Mouse (Mus musculus): Measurements from ENCODE around the gene Itgb6. TPM values are rescaled to one million over a fixed set of nuclear protein-coding genes. Genes with fewer than 3 reads are reported as not detected.

Gene Itgb6
- polyA plus RNA-seq (2012; fragmentation: generic; extraction: Trizol), result under 1 TPM; 0.06 to 0.11 TPM

GRCm38 (mm10) chr2:60722514-60722913, at the start of gene Itgb6:
Gene Itgb6 (minus strand): TSS chr2:60722643.

GRCm38 (mm10) chr2:60552902-60553682, 169.4 kb downstream of the Itgb6 start, which contains the start of gene Pla2r1:
Gene Pla2r1 (minus strand): TSS chr2:60553308.

Other genes starting within 250 kb of the Itgb6 start
- gene Pla2r1, start 169.3 kb downstream of the Itgb6 start, polyA plus RNA-seq (2012; fragmentation: generic; extraction: Trizol), result not detected
- gene Rbms1, start 240.5 kb upstream of the Itgb6 start, polyA plus RNA-seq (2012; fragmentation: generic; extraction: Trizol), result 10 to 100 TPM in 1 of 2 experiments, 1 to 10 TPM in 1; 4.6 to 25.3 TPM

All from C3H10T1/2 (cell line).